Mouse (Mus musculus): ENCODE data around the gene Yif1a.

The Yif1a gene

DNA sequence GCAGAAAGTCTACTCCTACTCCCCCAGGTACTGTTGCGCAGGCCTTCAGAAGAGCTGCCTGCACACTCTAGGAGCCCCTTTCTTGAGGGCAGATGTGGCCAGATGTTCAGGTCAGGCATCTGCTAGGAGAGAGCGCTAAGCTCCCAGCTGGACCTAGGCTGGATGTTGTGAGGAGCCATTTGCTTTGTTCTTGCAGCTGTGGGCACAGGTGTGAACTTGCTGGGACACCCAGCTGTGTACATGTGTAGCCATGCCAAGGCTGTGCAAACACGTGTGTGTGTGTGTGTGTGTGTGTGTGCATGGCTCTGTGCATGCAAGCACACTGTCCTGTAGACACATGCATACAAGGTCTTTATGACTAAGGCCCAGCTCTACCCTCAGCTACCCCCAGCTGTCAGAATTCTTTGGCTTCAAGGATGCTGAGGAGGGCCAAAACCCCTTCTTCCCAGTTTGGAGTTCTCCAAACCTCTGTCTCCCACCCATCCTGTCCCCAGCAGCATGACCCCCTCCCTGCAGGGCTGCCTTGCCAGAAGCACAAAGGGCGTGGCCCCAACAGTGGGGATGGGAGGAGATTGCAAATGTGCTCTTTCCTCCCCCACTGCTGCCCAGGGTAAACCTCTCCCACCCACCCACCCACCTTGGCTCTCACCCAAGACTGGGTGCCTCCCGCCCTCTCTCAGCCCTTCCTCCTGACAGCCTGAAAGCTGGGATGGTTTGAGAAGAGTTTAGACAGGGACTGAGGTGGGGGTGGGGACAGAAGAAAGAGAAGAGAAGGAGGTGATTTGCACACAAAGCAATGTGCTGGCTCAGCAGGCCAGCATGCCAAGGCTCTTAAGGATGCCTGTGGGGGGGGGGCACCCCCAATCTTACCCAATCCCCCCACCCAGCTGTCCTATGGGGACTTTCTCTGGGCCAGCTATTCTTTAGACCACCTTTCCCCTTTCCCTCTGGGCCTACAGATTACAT, 27.7 kb upstream of the Yif1a start:
- DNase-seq = no peak

DNA sequence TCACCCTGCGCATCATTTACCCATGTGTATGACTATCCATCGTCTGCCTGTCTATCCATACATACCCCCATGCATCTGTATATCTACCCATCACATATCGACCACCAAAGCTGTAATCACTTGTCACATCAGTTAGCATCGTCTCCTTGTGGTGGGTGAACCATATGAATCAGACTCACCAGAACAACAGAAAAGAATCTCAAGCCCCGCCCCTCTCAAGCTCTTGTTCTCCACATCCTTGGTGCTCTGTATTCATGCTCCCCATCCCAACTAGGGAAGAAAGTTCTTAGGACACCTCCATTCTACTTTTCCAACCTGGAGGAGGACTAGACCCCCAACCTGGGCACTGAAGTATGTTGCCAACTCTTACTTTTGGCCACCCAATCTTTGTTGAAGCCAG, 26.3 kb upstream of the Yif1a start:
- no peak for DNase-seq

DNA sequence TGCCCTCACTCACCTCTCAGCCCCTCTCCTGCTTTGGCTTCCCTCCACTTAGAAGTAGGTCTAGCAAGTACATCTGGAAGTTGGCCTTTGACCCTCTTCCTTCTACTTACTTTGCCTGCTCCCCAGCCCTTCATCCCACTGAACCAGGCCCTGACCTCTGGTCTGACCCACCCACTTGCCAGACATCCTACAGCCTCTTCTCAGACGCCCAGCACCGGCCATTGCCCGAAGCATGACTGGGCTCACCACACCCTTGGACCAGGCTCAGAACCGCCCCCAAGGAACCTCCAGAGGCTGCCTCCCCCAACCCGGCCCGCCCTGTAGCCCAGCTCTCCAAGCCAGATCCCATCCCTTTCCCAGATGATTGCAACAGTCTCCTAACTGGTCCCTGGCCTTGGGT, 25.9 kb upstream of the Yif1a start:
- no peak for DNase-seq

DNA sequence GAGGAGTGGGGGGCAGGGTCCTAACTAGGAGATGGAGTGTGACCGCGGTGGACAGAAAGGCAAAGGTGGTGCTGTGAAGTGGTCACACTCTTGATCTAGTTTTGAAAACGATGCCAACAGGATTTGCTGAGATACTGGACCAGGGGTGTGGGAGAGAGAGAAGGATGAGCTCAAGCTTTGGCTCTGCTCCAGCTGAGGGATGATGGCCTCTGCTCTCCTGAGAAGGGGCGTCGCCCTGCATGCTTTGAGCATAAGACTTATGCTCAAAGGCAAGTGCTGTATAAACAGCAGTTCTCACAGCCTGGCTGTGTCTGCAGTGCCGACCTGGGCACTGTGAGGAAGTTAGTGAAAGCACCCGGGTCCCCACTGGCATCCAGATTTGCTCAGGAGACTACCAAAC, 23.2 kb upstream of the Yif1a start:
- DNase-seq = no peak

DNA sequence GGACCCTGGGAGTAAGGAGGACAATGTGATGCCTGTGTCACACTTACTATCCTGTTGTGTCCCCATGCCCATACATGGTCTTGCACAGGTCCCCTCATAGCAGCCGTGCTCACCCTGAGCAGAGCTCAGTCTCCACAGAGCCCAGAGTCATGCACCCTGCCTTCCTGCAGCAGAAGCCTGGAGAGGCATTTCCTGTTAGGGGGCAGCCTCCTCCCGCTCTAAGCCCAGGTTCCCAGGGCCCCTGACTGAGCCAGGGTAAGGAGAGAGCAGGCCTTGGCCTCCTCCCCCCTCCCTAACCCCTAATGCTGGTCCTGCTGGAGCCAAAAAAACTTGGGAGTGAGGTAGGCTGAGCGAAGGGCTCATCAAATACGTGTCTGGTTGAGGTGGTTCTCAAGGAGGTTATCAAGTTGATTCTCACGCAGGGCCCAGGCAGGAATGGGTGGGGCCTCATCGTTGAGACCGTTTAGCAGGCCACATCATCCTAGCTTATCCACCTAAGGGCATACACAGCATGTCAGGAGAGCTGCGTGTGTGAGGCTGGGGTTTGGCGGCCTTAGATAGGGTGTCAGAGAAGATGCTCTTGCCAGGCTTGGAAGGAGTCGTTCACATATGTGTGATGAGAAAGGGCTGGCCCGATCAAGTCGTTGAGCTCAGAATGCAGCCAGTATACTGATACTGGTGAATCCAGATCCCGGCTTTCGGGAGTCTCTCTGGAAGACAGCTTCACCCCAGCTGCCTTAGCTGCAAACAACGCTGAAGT, 21.1 kb upstream of the Yif1a start:
- no peak for DNase-seq

DNA sequence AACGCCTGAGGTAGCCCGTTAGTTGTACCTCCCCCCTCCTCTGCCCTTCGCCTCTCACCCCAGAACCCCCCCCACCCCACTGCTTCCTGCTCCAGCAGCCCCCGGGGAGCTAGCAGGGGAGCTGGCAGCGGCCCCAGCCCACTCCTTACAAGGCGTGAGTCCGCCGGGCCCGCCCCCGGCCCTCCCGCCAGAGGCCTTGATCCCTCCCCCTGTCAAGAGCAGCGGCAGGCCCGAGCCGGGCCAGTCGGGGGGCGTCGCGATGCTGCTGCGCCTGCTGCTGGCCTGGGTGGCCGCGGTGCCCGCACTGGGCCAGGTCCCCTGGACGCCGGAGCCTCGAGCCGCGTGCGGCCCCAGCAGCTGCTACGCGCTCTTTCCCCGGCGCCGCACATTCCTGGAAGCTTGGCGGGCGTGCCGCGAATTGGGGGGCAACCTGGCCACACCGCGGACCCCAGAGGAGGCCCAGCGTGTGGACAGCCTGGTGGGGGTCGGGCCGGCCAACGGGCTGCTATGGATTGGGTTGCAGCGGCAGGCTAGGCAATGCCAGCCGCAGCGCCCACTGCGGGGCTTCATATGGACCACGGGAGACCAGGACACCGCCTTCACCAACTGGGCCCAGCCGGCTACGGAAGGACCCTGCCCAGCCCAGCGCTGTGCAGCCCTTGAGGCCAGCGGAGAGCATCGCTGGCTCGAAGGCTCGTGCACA, 20.3 kb upstream of the Yif1a start, which contains the start of gene Cd248:
Gene Cd248 (plus strand): TSS at position 212 of the 703 bp plus-strand sequence.
- DNase-seq = no peak

DNA sequence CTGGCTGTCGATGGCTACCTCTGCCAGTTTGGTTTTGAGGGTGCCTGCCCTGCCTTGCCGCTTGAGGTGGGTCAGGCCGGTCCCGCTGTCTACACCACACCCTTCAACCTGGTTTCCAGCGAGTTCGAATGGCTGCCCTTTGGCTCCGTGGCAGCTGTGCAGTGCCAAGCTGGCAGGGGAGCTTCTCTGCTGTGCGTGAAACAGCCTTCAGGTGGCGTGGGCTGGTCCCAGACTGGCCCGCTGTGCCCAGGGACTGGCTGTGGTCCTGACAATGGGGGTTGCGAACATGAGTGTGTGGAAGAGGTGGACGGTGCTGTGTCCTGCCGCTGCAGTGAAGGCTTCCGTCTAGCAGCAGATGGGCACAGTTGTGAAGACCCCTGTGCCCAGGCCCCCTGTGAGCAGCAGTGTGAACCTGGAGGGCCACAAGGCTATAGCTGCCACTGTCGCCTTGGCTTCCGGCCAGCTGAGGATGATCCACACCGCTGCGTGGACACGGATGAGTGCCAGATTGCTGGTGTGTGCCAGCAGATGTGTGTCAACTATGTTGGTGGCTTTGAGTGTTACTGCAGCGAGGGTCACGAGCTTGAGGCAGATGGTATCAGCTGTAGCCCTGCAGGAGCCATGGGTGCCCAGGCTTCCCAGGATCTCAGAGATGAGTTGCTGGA, 19.6 kb upstream of the Yif1a start:
- DNase-seq = no peak

DNA sequence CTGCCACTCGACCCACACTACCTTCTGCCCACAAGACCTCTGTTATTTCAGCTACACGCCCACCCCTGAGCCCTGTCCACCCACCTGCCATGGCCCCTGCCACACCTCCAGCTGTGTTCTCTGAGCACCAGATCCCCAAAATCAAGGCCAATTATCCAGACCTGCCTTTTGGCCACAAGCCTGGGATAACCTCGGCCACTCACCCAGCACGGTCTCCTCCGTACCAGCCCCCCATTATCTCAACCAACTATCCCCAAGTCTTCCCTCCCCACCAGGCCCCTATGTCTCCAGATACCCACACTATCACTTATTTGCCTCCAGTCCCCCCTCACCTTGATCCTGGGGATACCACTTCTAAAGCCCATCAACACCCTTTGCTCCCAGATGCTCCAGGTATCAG, 18.9 kb upstream of the Yif1a start:
- DNase-seq = no peak

DNA sequence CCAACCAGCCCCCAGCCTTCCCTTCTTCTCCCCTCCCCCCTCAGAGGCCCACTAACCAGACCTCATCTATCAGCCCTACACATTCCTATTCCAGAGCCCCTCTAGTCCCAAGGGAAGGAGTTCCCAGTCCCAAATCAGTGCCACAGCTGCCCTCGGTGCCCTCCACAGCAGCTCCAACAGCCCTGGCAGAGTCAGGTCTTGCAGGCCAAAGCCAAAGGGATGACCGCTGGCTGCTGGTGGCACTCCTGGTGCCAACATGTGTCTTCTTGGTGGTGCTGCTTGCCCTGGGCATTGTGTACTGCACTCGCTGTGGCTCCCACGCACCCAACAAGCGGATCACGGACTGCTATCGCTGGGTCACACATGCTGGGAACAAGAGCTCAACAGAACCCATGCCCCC, 18.4 kb upstream of the Yif1a start:
- no peak for DNase-seq

DNA sequence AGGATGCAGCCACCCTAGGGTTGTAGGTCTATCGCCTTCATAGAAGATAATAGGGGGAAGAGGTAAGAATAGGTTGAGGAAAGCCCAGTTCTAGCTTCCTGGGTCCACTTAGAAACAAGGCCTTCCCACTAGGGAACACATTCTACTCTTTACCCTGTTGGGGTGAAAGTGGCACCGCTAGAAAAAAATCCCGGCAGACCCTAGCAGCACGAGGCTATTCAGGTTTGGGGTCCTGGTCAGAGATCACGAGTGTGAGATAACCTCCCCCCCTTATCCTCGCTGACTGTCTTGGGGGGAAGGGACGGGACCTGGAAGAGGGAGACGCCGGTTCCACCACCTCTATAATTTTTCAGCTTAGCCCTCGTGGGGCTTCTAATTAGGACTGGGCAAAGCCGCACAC, 17.3 kb upstream of the Yif1a start:
- DNase-seq = no peak

DNA sequence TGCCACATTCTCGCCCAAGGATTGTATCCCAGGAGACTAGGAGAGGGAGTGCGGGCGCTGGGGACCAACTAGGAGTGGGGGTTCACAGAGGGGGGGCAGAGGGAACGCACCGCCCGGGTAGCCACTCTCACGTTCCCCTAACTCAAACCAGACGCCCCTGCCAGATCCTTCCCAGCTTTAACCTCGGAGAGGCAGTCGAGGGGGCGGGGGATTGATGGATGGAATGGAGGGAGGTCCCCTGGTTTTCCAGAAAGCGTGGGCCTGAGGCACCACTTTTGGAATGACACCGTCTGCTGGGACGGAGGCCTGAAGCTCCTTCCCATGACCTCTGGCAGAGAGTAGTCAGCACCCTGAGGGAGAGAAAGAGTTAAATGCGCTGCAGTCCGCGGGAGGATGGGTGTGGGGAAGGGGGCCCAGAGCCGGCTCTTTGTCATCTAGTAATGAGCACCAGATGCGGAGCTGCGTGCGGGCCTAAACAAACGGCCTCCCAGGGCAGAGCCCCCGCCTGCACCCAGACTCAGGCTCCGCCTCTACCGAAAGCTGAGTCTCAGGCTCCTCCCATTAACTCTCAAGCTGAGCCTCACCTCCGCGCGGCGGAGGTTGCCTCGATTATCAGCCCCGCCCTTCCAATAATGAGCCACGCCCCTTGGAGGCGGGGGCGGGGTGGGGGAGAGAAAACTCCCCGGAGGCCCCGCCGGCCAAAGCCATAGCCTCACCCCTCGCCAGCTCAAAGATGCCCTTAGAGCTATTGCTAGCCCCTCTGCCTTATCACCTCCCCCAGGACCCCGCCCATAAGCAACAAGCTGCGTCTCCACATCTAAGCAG, 16.6 kb upstream of the Yif1a start:
- DNase-seq = no peak

DNA sequence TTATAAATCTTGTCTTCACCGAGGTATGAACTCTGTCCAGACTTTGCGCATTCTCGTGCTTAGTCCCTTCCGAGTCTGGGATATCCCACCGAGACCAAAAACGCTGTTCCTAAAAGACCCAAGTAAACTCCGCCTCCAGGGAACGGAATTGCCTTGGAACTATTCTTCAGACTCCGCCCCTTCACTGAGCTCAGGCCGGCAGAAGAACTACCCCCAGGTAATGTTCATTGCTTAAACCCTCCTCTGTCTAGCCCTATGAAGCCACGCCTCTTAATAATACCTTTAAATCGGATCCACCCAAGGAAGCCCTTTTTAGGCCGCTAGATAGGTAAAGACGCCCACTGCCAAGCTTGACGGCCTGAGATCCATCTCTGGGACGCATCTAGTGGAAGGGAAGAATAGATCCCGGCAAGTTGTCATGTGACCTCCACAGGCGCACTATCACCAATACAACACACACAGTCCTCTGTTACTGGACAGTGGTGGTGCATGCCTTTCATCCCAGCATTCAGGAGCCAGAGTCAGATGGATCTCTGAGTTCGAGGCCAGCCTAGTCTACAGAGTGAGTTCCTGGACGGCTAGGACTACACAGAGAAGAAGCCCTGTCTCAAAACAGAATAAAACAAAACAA, 15.8 kb upstream of the Yif1a start:
- no peak for DNase-seq

DNA sequence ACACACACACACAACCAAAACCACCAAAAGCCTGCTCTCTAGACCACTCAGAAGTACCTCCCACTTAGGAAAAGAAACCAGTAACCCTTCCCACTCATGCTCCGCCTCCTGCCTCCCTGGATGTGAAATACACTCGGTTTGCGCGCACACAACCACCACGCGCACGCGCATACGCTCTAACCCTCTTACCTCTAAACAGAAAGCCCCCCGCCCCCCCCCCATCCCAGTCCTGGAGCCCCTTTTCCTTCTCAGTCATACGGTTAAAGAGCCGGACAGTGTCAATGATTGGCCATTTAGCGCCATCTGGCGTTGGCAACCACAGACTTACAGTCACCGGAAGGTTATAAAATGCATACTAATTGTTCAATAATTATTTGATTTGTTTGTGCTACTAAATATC, 15.3 kb upstream of the Yif1a start:
- DNase-seq = no peak

DNA sequence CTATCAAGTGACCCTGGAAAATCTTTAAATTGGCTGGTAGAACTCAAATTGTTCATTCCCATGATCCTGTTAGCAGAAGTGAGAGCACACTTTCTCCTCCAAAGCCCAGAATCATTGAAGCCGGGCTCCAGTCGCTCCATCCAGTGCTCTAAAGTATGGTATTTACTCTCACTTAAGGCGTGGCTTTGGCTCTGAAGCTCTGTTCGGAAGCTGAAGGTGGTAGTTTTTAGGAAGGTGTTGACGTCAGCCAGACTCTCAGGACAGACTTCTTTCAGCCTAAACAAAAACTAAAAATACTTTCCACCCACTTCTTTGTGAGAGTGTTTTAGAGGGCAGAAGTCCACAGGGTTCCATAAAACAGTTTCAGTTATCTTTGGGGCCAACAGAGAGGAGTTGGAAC, 14.8 kb upstream of the Yif1a start:
- no peak for DNase-seq

DNA sequence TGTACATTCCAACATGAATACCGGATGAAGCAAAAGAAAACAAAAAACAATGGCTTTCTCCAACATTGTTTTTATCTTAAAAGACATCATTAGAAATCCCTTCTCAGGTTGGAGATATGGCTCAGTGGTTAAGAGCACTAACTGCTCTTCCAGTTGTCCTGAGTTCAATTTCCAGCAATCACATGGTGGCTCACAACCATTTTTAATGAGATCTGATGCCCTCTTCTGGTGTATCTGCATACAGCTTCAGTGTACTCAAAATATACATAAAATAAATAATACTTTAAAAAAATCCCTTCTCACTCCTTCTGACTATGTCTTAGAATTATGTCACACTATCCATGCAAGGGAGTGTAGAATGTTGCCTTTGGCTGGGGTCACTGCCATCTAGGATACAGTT, 9.1 kb upstream of the Yif1a start:
- no peak for DNase-seq

DNA sequence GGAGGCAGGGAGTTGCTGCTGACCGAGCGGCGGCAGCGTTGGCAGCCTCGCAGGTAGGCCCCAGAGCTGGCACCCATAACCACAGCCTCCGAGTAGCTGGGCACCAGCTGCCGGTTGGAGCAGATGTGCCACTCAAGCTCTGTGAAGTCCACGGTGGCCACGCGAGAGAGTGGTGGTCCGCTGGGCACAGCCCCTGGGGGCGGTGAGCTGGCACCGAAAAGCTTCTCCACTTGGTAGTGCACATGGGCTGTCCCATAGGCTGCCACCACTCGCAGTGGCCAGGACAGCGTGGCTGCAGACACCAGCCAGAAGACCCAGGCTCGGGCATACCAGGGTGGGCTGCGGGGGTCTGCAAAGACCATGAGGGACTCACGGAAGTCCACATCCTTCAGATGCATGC, 6.3 kb upstream of the Yif1a start:
- DNase-seq = no peak

DNA sequence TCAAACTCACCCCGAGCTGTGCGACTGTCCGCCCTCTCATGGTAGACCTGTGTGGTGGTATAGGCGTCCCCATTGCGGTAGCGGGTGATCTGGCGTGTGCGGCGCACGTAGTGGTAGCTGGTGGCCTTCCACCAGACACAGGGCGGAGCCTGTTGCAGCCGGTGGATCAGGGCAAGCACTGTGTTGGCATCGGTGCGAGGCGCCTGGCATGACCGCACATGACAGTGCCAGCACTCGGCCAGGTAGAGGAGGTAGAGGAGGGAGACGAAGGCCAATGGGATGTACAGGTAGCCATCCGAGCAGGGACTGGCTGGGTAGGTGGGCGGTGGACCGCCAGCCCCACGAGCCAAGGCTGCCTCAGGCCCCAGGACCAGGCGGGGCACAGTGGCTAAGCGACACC, 5.7 kb upstream of the Yif1a start:
- DNase-seq = no peak

DNA sequence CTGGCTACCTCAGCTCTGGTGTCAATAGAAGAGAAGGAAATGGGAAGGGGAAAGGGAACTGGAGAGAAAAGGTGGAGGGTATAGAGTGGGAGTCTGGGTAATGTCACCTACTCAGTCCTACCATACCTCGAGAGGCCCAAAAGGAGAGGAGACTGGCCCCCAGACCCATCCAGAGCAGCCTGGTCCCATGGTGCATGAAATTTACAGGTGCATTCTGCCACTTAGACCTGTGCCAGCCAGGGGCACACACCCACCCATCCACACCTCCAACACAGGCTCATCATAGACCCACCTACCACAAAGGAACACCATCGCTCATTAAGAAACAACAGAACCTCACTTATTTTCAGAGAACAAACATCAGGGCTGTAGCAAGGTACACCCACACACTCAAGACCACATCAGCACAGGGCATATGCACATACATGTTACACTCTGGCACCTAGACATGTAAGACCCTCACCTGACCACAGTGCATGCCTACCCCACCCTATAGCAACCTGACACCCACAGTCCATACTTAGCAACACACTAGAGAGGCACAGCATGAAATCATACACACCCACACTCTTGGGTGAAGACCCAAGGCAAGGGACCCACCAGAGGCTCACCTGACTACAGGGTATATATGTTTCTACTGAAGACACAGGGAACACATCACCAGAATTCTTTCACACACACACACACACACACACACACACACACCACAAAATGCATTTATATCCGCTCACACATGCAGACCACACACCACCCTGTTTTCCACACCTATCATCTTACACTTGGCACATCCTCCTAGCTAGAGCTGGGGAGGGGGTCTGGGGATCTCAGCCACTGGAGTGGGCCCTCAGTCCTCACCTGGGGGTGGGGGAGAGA, 4.1 kb upstream of the Yif1a start:
- no peak for DNase-seq

DNA sequence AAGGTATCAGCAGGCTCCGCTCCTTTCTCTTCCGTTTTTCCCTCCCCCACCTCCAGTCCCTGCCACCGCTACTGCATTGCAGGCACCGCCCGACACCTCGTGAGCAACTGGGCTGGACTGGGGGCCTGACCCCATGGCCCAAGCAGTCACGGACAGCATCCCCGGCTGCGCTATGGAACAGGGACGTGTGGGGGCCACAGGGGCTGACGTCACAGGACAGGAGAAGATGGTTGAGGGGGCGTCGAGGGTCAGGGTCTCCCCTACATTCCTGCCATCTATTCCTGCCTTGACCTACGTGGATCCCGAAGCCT, 3.5 kb upstream of the Yif1a start:
- DNase-seq = no peak

DNA sequence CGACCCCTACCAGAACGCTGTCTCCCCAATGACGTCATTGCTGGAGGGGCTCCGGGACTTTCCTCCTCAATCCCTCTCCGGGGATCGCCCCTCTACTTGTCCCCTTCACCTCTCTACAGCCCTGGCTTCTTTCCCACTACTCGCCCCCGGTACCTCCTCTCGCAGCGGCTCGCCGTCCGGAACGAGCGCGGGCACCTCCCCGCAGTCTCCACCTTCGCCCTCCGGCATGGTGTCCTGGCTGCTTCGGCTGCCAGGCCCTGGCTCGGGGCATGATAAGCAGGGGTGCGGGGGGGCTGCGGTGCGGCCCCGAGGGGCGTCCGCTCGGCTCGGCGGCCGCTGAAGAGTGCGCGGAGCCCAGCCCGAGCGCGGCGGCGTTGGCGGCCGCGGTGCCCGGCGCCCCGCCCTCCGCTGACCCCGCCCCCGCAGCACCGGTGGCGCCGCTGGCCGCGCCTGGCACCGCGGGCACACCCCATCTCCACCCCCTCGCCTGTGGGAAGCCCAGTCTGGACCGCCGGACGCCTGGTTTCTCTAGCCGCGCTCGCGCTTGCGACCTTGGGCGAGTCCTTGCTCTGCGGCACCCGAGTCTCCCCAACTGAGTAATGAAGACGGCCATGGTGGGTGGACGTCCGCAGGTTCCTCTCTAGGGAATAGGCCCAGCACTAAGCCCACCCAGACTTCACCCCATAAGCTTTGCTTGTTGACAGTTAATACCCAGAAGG, 3.0 kb upstream of the Yif1a start, which contains the start of gene Tmem151a:
Gene Tmem151a (minus strand): TSS at position 387 of the 719 bp plus-strand sequence.
- peak; percentile 69 for DNase-seq
